Mouse (Mus musculus): ENCODE measurements around the gene Bcl2l11.

The Bcl2l11 gene

GRCm38 (mm10) chr2:128211881-128212209, 86.0 kb downstream of the Bcl2l11 start:
- peak overlapping the region; percentile 65 for H3K4me3 ChIP-seq (replicated peaks; ENCODE audit: low read length)
- TF ChIP-seq CTCF (conservative IDR thresholded peaks at IDR 0.05; ENCODE audit: low read length) = no peak
- TF ChIP-seq NANOG (IDR thresholded peaks at IDR 0.05; ENCODE audit: borderline replicate concordance, low read length) = peak; percentile 52; the same call in 1 of the 2 replicates
- peak; percentile 66 for TF ChIP-seq POU5F1 (IDR thresholded peaks at IDR 0.05; ENCODE audit: borderline replicate concordance, low read length)
- no peaks in the 10 kb centered on the region for H3K36me3 ChIP-seq (ENCODE audit: insufficient read depth, low read length)
- H3K9me3 ChIP-seq (ENCODE audit: low read length) = no peaks in the 10 kb centered on the region; the same call in 1 of the 2 replicates
- H3K27me3 ChIP-seq (ENCODE audit: insufficient read depth, low read length) = peaks cover 3% of the 10 kb centered on the region; the same call in 1 of the 2 replicates
- H3K4me1 ChIP-seq (replicated peaks; ENCODE audit: low read depth, low read length) = peaks cover 51% of the 10 kb centered on the region

All from E14TG2a.4 (cell line).